Mouse (Mus musculus) lung, adult 18-20 months (tissue): Measurements from ENCODE around the gene Hist1h2ah.

Source experiments
- DNase-seq, 2 experiments: peaks; one replicate each; pipeline ENCODE4 v3.0.0; 2022; ENCODE audit warnings: mixed read lengths in 2 of 2

Gene Hist1h2ah

DNA sequence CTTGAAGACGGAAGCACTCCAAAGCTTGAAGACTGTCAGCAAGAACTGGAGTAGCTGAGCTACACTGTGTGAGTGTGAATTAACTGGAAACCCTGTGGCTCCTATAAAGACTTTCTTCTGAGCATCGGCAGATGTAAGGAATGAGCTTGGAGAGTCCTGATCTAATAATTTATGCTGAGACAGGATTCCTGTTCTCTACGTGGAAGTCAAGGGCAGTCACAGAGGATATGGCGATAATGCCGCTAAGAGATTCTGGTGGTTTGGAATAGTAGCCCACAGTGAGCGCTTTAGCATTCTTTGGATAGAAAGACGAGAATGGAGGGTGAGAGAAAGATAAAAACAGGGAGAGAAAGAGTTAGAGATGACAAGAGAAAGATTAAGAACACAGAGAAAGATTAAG, 27.5 kb downstream of the Hist1h2ah start:
- DNase-seq = no peak

DNA sequence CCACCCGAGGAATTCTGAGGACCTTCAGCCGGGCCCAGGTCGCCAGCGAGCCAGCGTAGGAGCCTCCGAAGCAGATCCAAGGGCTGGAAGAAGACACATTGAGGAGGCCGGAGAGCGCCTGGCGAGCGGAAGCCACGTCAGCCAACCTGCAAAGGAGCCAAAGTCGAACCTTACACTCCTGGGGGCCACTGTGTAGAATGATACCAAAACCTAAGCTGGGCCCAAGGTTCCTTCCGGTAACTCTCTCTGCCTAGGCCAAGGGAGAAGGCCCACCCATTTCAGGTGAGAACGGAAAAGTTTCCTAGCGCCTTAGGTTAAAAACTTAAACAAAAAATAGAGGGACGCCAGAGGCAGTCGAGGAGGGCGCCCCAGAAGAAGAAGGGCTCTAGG, 28.3 kb downstream of the Hist1h2ah start:
- DNase-seq = no peak

- peak; percentile 74 to 77 for DNase-seq
Observed at GRCm38 (mm10) chr13:22006334-22007120, 28.8 kb downstream of the Hist1h2ah start.

DNA sequence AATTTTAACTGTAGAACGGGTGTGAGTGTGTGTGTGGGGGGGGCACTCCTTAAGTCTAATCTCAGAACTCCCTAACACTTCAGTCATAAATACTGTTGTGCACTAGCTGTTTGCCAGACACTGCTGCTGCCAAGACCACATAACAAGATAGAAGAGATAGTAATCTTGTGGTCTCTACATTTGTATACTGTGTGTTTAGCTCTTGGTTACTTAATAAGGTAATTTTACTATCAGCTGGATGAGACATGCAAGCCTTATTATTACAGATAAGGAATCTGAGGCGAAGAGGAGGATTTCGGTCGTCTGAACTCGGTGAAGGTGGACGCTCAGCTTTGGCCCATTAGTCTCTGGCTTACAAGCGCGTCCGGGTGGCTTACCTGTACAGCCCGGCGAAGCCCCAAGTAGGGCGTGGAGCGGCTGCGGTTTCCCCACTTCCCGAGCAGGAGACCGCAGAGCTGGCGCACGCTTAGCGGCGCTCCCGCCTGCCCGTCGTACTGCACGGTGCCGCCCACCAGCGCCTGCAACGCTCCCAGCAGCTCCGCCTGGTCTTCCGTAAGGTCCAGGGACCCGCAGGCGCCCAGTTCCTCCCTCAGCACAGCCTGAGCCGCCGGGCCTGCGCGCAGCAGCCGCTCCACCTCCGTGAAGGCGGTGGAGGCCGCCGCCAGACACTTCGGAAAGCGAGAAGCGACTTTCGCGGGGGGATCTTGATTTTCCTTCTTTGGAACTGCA, 29.6 kb downstream of the Hist1h2ah start:
- DNase-seq = peak; percentile 50 to 52

- no peak for DNase-seq
Observed at GRCm38 (mm10) chr13:22001823-22002222, 33.5 kb downstream of the Hist1h2ah start.

- no peak for DNase-seq
Observed at GRCm38 (mm10) chr13:22001346-22001745, 34.0 kb downstream of the Hist1h2ah start.

- no peak for DNase-seq
Observed at GRCm38 (mm10) chr13:21999147-21999546, 36.2 kb downstream of the Hist1h2ah start.

DNA sequence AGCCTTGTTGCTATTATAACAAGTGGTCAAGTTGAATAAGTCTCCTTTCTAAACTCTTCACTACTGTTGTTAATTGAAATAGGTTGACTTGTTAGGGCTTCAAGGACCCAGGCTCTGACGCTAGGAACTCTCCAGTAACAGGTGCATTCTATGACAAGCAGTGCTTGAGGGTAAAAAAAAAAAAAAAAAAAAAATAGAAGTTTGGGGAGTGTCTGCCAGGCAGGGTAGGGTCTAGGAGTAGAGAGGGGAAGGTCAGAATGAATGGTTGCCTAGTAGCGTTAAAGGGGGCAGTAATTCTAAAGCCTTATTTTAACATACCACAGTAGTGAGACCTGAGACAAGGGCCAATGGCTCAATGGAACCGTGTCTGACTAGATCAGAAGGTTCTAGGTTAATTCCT, 37.0 kb downstream of the Hist1h2ah start:
- DNase-seq = no peak

GRCm38 (mm10) chr13:21997821-21998220, 37.5 kb downstream of the Hist1h2ah start:
- no peak for DNase-seq

DNA sequence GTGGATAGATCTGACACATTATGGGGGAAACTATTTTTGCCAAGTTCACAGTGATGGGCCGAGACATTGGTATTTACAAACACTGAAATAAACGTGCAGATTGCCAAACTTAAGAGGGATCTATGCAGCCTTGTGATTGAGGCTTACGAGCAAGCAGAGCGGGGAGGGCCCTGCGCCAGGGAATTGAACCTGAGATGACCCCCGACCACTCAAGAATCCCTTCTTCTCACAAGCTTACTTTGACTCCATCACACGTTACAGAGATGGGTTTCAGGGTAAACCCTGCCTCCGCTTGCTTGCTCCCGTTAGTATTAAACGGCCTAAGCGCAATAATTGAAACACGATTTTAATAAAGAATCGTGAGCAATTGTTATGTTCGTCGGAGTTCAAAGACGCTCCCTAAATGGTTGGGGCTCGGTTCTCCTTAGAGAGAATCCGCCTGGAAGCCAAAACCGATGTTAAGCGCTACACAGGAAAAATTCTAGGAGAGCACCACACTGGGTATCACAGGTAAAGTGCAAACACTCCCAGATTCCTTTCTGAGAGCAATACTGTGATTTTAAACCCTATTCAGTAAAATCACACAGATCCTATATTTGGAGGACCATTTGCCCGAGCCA, 38.1 kb downstream of the Hist1h2ah start:
- DNase-seq = no peak

DNA sequence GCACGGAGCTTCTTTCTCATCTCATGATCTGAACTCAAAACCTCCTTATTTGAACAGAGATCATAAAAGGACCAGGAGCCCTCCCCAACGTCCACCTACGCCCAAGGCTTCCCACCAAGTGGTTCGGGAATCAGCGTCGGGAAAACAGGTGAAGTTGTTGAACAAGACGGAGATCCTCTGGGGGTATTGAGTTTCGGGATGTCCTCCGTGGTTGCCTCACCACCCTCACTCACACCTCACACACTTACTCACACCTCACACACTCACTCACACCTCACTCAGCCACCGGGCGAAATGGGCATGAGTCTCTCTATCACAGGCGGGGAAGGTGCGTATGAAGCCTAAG, 38.6 kb downstream of the Hist1h2ah start:
- DNase-seq = no peak

DNA sequence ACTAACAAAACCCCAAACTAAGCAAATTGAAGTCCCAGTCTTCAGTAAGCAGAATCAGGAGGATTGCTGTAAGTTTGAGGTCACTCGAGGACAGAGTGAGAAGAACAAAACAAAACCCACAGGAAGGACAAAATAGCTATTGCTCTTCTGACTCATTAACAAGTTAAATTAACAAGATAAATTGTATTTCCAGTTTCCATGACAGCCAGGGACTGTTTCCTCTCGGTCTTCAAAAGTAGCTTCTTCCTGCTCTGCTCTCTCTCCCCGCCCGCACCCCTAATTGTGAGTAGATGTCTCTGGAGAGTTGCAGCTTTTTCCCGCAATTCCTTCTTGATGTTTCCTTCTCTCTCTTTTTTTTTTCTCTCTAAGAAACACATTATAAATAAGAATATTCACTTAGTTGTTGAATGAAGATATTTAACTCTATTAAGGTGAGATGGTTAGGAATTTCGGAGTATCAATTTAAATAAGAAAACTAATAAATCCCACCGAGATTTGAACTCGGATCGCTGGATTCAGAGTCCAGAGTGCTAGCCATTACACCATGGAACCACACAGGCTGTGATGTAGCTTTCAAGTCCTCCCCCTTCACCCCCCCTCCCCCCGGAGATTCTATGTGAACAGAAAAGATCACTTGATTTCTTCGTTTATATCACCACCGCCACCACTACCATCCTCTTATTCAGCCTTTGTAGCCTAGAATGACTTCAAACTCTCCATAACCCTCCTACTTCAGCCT, 39.1 kb downstream of the Hist1h2ah start:
- no peak for DNase-seq

DNA sequence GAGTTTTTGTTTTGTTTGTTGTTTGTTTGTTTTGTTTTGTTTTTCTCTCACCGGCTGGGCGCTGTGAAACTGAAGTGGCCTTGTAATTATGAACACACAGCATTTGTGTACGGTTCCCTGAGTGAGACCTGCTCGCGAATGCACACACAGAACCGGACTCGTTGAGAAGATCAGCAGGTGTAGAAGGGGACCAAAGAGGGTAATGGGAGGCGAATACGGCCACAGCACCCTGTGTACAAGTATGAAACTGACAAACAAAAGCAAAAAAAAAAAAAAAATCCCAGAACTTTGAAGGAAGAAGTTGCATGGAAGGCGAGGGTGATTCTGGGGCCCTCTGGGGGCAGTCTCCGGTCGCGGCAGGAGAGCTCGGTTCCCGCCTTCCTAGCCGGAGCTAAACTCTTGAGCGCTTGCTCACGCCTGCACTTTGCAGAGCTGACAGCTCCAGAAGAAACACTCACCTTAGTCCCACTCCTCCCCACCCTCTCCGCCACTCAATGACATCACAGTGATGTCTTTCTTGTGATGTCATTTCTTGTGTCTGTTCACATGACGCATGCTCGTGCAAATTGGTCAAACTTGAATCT, 39.9 kb downstream of the Hist1h2ah start:
- DNase-seq = no peak

- no peak for DNase-seq
Observed at GRCm38 (mm10) chr13:21994896-21995295, 40.5 kb downstream of the Hist1h2ah start.

DNA sequence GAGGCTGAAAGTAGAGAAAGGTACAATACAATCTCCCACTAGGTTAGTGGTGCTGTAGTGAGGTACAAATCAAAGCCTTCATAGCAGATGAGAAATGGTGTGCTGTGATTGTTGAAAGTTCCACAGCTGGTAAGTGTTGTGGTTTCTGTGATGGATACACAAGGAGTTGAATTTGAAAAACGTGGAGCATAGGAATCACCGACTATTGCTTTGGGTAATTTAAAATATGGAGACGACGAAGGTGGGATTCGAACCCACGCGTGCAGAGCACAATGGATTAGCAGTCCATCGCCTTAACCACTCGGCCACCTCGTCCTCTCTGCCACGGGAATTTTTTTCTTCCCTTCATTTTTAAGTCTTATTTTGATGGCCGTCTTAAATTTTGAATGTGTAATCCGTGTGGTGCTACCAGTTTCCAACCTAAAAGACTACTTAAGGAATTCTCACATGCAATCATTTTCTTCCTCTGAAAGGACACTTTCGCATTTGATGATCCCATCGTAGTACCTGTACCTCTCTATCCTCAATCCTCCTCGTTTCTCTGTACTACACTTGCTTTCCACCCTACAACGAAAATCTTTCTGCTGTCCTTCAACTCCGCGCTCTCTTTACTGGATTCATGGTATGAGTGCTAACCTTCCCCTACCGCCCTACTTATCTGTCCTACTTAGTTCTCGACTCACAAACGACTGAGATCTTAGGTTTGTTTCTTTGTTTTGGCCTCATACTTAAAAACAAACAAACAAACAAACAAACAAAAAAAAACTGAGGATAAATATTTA, 41.2 kb downstream of the Hist1h2ah start:
- no peak for DNase-seq

DNA sequence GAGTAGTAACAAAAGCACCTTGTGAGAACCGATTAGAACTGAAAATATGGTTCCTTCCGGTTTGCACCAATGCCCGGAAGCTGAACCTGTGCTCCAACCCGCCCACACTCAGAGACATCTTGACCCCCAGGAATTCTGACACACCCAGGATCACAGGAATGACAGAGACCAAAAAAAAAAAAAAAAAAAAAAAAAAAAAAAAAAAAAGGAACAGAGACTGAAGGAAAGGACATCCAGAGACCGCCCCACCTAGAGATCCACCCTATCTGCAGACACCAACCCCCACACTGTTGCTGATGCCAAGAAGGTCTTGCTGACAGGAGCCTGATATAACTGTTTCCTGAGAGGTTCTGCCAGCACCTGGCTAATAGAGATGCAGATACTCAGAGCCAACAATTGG, 42.8 kb downstream of the Hist1h2ah start:
- no peak for DNase-seq
